Mouse (Mus musculus) midbrain, postnatal 0 days (tissue): ENCODE measurements at regions not wholly inside any gene's neighbourhood (a gene's known extent, or its start where the extent isn't known, plus 50 kb on each side); places are given as distances from the start of the nearest gene placed in this dataset.

Source experiments
- ATAC-seq: fragments of 200-750 bp; cut with Nextera tagmentation; 2 replicates; pipeline ENCODE4 v1.8.0; 2017; ENCODE audit warnings: moderate number of reproducible peaks, mild to moderate bottlenecking, moderate TSS enrichment, moderate library complexity; ENCODE audit not compliant: low FRiP score
- DNase-seq: peaks from one replicate; pipeline ENCODE4 v3.0.0-alpha.2; 2015; ENCODE audit warnings: low spot score
- H3K27ac ChIP-seq: fragments of 300-500 bp; sonication (generic); 2 replicates; pipeline ENCODE4 v1.5.1; 2014; ENCODE audit warnings: low read depth, mild to moderate bottlenecking, low read length, mixed read lengths
- H3K27me3 ChIP-seq: fragments of 300-500 bp; sonication (generic); 2 replicates; pipeline ENCODE4 v1.6.1; 2014; ENCODE audit warnings: low read length, control low read depth, mixed read lengths; ENCODE audit not compliant: insufficient read depth
- H3K36me3 ChIP-seq: fragments of 300-500 bp; sonication (generic); 2 replicates; pipeline ENCODE4 v1.6.1; 2014; ENCODE audit warnings: low read length, control low read depth, mixed read lengths; ENCODE audit not compliant: insufficient read depth
- H3K4me1 ChIP-seq: fragments of 300-500 bp; sonication (generic); 2 replicates; pipeline ENCODE4 v1.6.1; 2014; ENCODE audit warnings: mild to moderate bottlenecking, control low read depth, antibody characterized with exemption, low read length, mixed read lengths; ENCODE audit not compliant: insufficient read depth
- H3K4me2 ChIP-seq: fragments of 300-500 bp; sonication (generic); 2 replicates; pipeline ENCODE4 v1.6.1; 2014; ENCODE audit warnings: low read depth, mild to moderate bottlenecking, low read length, mixed read lengths; ENCODE audit not compliant: poor library complexity, severe bottlenecking
- H3K4me3 ChIP-seq: fragments of 300-500 bp; sonication (generic); 2 replicates; pipeline ENCODE4 v1.5.1; 2014; ENCODE audit warnings: low read depth, mild to moderate bottlenecking, low read length, moderate library complexity
- H3K9ac ChIP-seq: fragments of 300-500 bp; sonication (generic); replicated peaks from 2 replicates; pipeline ENCODE4 v1.6.1; 2014; ENCODE audit warnings: mild to moderate bottlenecking, low read length, moderate library complexity, mixed read lengths; ENCODE audit not compliant: poor library complexity, severe bottlenecking
- H3K9me3 ChIP-seq: fragments of 300-500 bp; sonication (generic); 2 replicates; pipeline ENCODE4 v1.6.1; 2016; ENCODE audit warnings: low read length, control low read depth
- CTCF ChIP-seq: IDR thresholded peaks from 2 replicates; pipeline ENCODE4 v1.5.1; 2016; ENCODE audit warnings: antibody characterized with exemption, mild to moderate bottlenecking
- WGBS: fragments of 180-500 bp; shearing (Covaris S2); extraction: QIAGEN DNeasy Blood & Tissue Kit; methylation state at CpG from one replicate; pipeline ENCODE4 v1.1.7; 2014; 5-methylcytosine and 5-hydroxymethylcytosine counted together

DNA sequence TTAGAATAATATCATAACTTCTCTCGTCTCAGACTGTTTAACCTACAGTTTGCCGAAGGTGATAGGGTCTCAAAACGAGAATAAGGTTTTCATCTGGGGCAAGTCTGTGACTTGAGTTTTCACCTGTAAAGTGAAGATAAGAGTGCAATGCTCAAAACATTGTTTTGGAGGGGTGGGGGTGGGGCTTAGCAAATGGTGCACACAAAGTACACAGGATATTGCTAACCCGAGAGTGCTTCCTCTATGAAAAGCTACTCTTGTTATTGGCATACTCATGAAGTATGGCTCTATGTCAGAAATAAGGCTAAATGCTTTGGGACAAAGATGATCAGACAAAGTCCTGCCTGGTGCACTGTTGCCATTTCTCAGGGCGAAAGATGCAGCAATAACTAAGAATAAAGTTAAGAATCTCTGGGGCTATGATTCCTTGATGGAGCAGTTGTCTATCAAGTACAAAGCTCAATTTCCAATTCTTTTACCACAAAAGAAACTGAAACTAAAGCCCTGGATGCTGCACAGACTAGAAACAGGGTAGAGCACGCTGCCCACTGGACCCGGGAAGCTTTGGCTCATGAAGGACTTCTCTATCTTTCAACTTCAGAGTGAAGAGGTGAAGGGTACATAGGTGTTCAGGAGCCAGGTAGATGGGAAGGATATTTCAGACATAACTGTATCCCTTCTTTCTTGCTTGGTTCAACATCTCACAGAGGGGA lies 350.2 kb downstream of the Foxo1 start:
- H3K27me3 ChIP-seq: no peaks in the 10 kb centered on the region
- ATAC-seq (no peak), DNase-seq (no peak)
- TF ChIP-seq CTCF: no peak
- no peaks in the 10 kb centered on the region for H3K36me3 ChIP-seq
- H3K4me3 ChIP-seq: no peak overlapping the region
- no peak overlapping the region for H3K9ac ChIP-seq
- no peaks in the 10 kb centered on the region for H3K4me1 ChIP-seq
- H3K9me3 ChIP-seq: no peaks in the 10 kb centered on the region
- no peak overlapping the region for H3K4me2 ChIP-seq
- no peak overlapping the region for H3K27ac ChIP-seq
- 80% methylated on average over 7 of the region's 7 CpGs for WGBS

DNA sequence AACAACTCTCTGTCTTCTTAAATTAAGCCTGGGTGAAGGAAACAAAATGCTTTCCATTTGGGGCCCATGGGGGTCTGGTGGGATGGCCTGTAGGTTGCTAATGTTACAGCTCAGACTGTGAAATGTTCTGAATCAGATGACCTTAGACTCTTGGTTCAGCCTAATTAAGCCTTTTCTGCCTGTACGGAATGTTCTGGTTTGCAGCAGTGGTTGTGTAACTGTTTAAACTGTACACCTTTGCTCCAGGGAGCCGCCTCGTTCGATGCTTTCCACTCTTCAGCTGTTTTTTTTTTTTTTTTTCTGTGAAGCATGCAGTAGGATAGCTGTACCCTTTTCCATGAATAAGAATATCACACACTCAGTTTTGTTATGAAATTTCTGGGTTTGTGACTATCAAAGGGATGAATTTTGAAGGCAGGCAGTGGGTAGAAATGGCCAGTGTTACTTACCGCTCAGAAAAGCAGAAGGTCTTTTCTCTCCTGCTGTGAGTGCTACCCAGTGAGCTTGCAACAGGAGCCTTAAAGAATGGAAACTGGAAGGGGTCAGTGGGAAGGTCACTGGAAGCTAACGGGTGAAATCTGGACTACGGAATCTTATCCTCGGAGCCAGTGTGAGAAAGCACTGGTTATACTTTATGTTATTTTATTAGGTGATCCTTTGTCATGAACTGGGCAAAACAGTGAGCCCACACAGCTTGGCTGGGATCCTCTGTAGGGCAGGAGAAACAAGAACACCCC lies 349.4 kb downstream of the Foxo1 start:
- 41% methylated on average over 8 of the region's 8 CpGs for WGBS
- DNase-seq (no peak), ATAC-seq (no peak)
- no peak for TF ChIP-seq CTCF
- Histone ChIP-seq H3K27ac (no peak overlapping the region), H3K4me1 (no peaks in the 10 kb centered on the region), H3K27me3 (no peaks in the 10 kb centered on the region), H3K4me3 (no peak overlapping the region), H3K9ac (no peak overlapping the region), H3K9me3 (no peaks in the 10 kb centered on the region), H3K4me2 (no peak overlapping the region), H3K36me3 (no peaks in the 10 kb centered on the region)

DNA sequence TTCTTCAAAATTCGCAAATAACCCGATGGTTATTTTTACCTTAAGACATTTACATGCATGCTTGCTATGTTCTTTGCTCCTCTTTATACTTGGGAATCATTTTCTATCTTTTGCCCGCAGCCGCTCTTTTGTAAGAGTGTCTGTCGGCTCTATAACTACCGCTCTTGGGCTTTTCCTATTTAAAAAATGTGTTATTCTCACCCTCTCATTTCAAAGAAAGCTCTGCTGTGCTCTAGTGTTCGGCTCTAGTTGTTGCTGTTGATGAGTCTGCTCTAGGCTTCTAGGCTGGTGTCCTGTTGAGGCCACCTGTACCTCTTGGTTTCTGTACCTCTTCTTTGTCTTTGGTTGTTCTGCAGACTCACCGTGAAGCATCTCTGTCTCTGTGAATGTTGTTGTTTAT lies 343.7 kb downstream of the Foxo1 start:
- no peak overlapping the region for H3K4me2 ChIP-seq
- TF ChIP-seq CTCF: no peak
- ATAC-seq: no peak
- H3K4me1 ChIP-seq: no peaks in the 10 kb centered on the region
- DNase-seq: no peak
- no peak overlapping the region for H3K27ac ChIP-seq
- 85% methylated on average over 8 of the region's 8 CpGs for WGBS
- no peaks in the 10 kb centered on the region for H3K9me3 ChIP-seq
- no peak overlapping the region for H3K9ac ChIP-seq
- no peaks in the 10 kb centered on the region for H3K27me3 ChIP-seq
- no peaks in the 10 kb centered on the region for H3K36me3 ChIP-seq
- no peak overlapping the region for H3K4me3 ChIP-seq

DNA sequence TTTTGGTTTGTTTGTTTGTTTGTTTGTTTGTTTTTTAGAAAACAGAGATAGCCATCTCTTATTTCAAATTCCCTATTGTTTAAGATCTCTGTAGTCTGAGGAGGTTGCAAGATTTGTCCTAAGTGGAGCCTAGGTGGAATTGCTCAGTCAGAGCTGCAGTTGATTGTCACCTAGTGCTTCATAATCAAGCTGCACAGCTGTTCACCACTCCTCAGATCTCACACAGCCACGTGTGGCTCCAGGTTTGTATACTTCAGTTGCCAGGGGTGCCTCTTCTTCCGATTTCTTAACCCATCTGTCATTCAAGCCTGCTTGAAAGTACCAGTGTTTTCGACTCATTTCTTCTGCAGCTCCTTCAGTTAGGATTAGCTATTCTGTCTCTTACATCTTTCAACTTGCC lies 342.3 kb downstream of the Foxo1 start:
- no peak overlapping the region for H3K9ac ChIP-seq
- DNase-seq: no peak
- H3K9me3 ChIP-seq: no peaks in the 10 kb centered on the region
- no peak overlapping the region for H3K4me2 ChIP-seq
- no peak overlapping the region for H3K4me3 ChIP-seq
- H3K27ac ChIP-seq: no peak overlapping the region
- no peaks in the 10 kb centered on the region for H3K4me1 ChIP-seq
- no peaks in the 10 kb centered on the region for H3K36me3 ChIP-seq
- TF ChIP-seq CTCF: no peak
- 58% methylated on average over 3 of the region's 3 CpGs for WGBS
- ATAC-seq: no peak
- no peaks in the 10 kb centered on the region for H3K27me3 ChIP-seq

DNA sequence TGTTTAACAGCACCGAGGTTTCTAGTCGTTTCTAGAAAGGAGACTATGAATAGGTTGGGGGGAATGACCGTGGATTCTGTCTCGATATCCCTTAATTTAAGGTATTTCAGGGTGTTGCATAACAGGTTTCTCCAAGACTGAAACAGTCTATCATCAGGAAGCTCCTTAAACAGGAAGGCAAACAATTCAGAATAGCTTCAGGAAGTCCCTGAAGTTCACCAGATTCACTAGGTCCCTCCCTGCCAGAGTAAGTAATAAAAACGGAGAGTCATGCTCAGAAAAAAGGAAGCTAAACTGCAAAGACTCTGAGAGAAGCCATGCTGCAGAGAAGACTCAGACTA lies 339.9 kb downstream of the Foxo1 start:
- DNase-seq: no peak
- no peak overlapping the region for H3K27ac ChIP-seq
- no peaks in the 10 kb centered on the region for H3K4me1 ChIP-seq
- no peaks in the 10 kb centered on the region for H3K9me3 ChIP-seq
- no peak overlapping the region for H3K4me2 ChIP-seq
- ATAC-seq: no peak
- TF ChIP-seq CTCF: no peak
- no peaks in the 10 kb centered on the region for H3K27me3 ChIP-seq
- no peak overlapping the region for H3K9ac ChIP-seq
- H3K4me3 ChIP-seq: no peak overlapping the region
- H3K36me3 ChIP-seq: no peaks in the 10 kb centered on the region
- 88% methylated on average over 5 of the region's 5 CpGs for WGBS

DNA sequence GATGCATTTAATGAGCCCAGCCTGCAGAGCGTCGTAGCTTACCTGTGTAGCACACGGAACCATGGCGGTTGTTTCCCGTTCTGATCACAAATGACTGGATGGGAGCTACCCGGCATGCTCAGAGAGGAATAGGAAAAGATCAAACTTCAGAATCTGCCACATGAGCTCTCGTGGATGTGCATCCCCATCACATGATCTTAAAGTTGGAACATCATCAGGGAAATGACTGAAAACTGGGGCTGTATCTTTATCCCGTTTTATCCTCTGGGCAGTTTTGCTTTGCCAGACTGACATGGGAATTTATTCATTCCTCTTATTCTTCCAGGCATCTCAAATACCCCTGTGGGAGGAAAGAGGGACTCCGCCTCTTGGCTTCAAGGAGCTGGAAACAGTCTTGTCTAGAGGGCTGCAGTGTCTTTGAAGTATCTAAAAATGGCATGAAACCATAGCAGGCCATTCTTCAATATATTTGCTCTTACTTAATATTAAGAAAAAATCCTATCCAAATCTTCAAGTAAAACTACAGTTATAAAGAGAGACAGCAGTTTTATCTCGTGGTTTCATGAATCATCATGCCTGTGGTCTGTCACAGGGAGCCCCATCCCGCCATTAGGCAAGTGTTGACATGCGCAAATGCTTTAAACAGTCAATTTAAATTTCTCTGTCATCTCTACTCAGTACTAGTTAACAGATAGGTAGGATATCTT lies 339.4 kb downstream of the Foxo1 start:
- DNase-seq (no peak), ATAC-seq (no peak)
- WGBS: 69% methylated on average over 12 of the region's 12 CpGs
- H3K4me2 ChIP-seq: no peak overlapping the region
- TF ChIP-seq CTCF: no peak
- no peak overlapping the region for H3K9ac ChIP-seq
- H3K27ac ChIP-seq: no peak overlapping the region
- no peaks in the 10 kb centered on the region for H3K4me1 ChIP-seq
- no peak overlapping the region for H3K4me3 ChIP-seq
- no peaks in the 10 kb centered on the region for H3K36me3 ChIP-seq
- H3K9me3 ChIP-seq: no peaks in the 10 kb centered on the region
- H3K27me3 ChIP-seq: no peaks in the 10 kb centered on the region
